Mouse (Mus musculus): ENCODE data around the gene Creg2.

GRCm38 (mm10) chr1:39613061-39613460 is 38.2 kb downstream of the Creg2 start:
- TF ChIP-seq EP300 (IDR thresholded peaks at IDR 0.05; ENCODE audit: low read depth) (no peak), CTCF (IDR thresholded peaks at IDR 0.05; ENCODE audit: low read depth) (no peak)
